Mouse (Mus musculus) hindbrain, postnatal 0 days (tissue): Measurements from ENCODE around the gene Qprt. TPM values are rescaled to one million over a fixed set of nuclear protein-coding genes. Genes with fewer than 3 reads are reported as not detected.

ENCODE experiments used
- ATAC-seq: fragments of 200-750 bp; cut with Nextera tagmentation; 2 replicates; pipeline ENCODE4 v1.8.0; 2017; ENCODE audit warnings: mild to moderate bottlenecking, moderate TSS enrichment, moderate library complexity
- DNase-seq: peaks from one replicate; pipeline ENCODE4 v3.0.0-alpha.2; 2015; ENCODE audit warnings: low spot score
- H3K27ac ChIP-seq: fragments of 300-500 bp; sonication (generic); 2 replicates; pipeline ENCODE4 v1.5.1; 2014; ENCODE audit warnings: mild to moderate bottlenecking
- H3K27me3 ChIP-seq: fragments of 300-500 bp; sonication (generic); 2 replicates; pipeline ENCODE4 v1.6.1; 2014; ENCODE audit warnings: low read length, mixed read lengths; ENCODE audit not compliant: insufficient read depth
- H3K36me3 ChIP-seq: fragments of 300-500 bp; sonication (generic); 2 replicates; pipeline ENCODE4 v1.6.1; 2014; ENCODE audit warnings: low read length, mixed read lengths; ENCODE audit not compliant: insufficient read depth
- H3K4me1 ChIP-seq: fragments of 300-500 bp; sonication (generic); 2 replicates; pipeline ENCODE4 v1.6.1; 2014; ENCODE audit warnings: antibody characterized with exemption, low read length, mixed read lengths; ENCODE audit not compliant: insufficient read depth
- H3K4me2 ChIP-seq: fragments of 300-500 bp; sonication (generic); 2 replicates; pipeline ENCODE4 v1.6.1; 2014; ENCODE audit warnings: low read depth, mild to moderate bottlenecking, low read length, moderate library complexity, mixed read lengths
- H3K4me3 ChIP-seq: fragments of 300-500 bp; sonication (generic); 2 replicates; pipeline ENCODE4 v1.5.1; 2014; ENCODE audit warnings: low read length
- H3K9ac ChIP-seq: fragments of 300-500 bp; sonication (generic); replicated peaks from 2 replicates; pipeline ENCODE4 v1.6.1; 2014; ENCODE audit warnings: mild to moderate bottlenecking, low read length, moderate library complexity, mixed read lengths
- H3K9me3 ChIP-seq: fragments of 300-500 bp; sonication (generic); 2 replicates; pipeline ENCODE4 v1.6.1; 2016; ENCODE audit warnings: low read length, mixed read lengths
- CTCF ChIP-seq: IDR thresholded peaks from 2 replicates; pipeline ENCODE4 v1.5.1; 2016; ENCODE audit warnings: antibody characterized with exemption, control low read depth, low read depth
- WGBS: fragments of 180-500 bp; shearing (Covaris S2); extraction: QIAGEN DNeasy Blood & Tissue Kit; methylation state at CpG from one replicate; pipeline ENCODE4 v1.1.7; 2014; 5-methylcytosine and 5-hydroxymethylcytosine counted together
- polyA plus RNA-seq: library from polyadenylated mRNA; unstranded; fragments of >200 nt; fragmentation: Nextera tagmentation; extraction: Ambion mirVana; gene quantifications from 2 replicates; pipeline ENCODE4 v1.2.1, GENCODE M21; 2015
- total RNA-seq: library from RNA; depleted of rRNA; stranded (reverse); fragments of >200 nt; gene quantifications from 2 replicates; pipeline ENCODE4 v1.2.3, GENCODE M21; 2014

Gene Qprt
- total and polyA plus RNA-seq, 2 experiments from 2014 or later, result 1.0 to 1.8 TPM

- no peak for TF ChIP-seq CTCF
- Histone ChIP-seq H3K4me1 (no peaks in the 10 kb centered on the region), H3K36me3 (no peaks in the 10 kb centered on the region), H3K9ac (no peak overlapping the region), H3K27ac (no peak overlapping the region), H3K9me3 (no peaks in the 10 kb centered on the region), H3K4me2 (no peak overlapping the region), H3K27me3 (no peaks in the 10 kb centered on the region), H3K4me3 (no peak overlapping the region)
- ATAC-seq, result no peak
- no peak for DNase-seq
- WGBS, result 61% methylated on average over 2 of the region's 2 CpGs
Observed at GRCm38 (mm10) chr7:127082995-127083394, 39.0 kb downstream of the Qprt start.

- Histone ChIP-seq H3K27ac (no peak overlapping the region), H3K4me2 (no peak overlapping the region), H3K9me3 (no peaks in the 10 kb centered on the region), H3K27me3 (no peaks in the 10 kb centered on the region), H3K4me3 (no peak overlapping the region), H3K4me1 (no peaks in the 10 kb centered on the region), H3K36me3 (no peaks in the 10 kb centered on the region), H3K9ac (no peak overlapping the region)
- ATAC-seq (no peak), DNase-seq (no peak)
- TF ChIP-seq CTCF, result no peak
- WGBS, result 84% methylated on average over 8 of the region's 8 CpGs
Observed at GRCm38 (mm10) chr7:127082271-127082670, 39.8 kb downstream of the Qprt start.

- Histone ChIP-seq H3K27me3 (no peaks in the 10 kb centered on the region), H3K36me3 (no peaks in the 10 kb centered on the region), H3K4me3 (no peak overlapping the region), H3K27ac (no peak overlapping the region), H3K9ac (no peak overlapping the region), H3K9me3 (no peaks in the 10 kb centered on the region), H3K4me2 (no peak overlapping the region), H3K4me1 (no peaks in the 10 kb centered on the region)
- no peak for DNase-seq
- TF ChIP-seq CTCF, result no peak
- WGBS, result 59% methylated on average over 3 of the region's 3 CpGs
- no peak for ATAC-seq
Observed at GRCm38 (mm10) chr7:127080045-127080444, 42.0 kb downstream of the Qprt start.

GRCm38 (mm10) chr7:127077692-127078091 is 44.3 kb downstream of the Qprt start:
- no peak for ATAC-seq

GRCm38 (mm10) chr7:127076188-127076587 is 45.8 kb downstream of the Qprt start:
- Histone ChIP-seq H3K36me3 (no peaks in the 10 kb centered on the region), H3K9ac (no peak overlapping the region), H3K27ac (no peak overlapping the region), H3K4me2 (no peak overlapping the region), H3K9me3 (no peaks in the 10 kb centered on the region), H3K4me1 (no peaks in the 10 kb centered on the region), H3K4me3 (no peak overlapping the region), H3K27me3 (no peaks in the 10 kb centered on the region)
- TF ChIP-seq CTCF, result no peak
- ATAC-seq (no peak), DNase-seq (no peak)
- WGBS, result 91% methylated on average over 5 of the region's 5 CpGs

More at GRCm38 (mm10) chr7:127077692-127078091, 44.3 kb downstream of the Qprt start:
- Histone ChIP-seq H3K27ac (no peak overlapping the region), H3K36me3 (no peaks in the 10 kb centered on the region), H3K4me3 (no peak overlapping the region), H3K4me2 (no peak overlapping the region), H3K27me3 (no peaks in the 10 kb centered on the region), H3K4me1 (no peaks in the 10 kb centered on the region), H3K9ac (no peak overlapping the region), H3K9me3 (no peaks in the 10 kb centered on the region)
- 85% methylated on average over 3 of the region's 3 CpGs for WGBS
- TF ChIP-seq CTCF, result no peak
- DNase-seq, result no peak

GRCm38 (mm10) chr7:127073221-127073620 is 48.8 kb downstream of the Qprt start:
- ATAC-seq (no peak), DNase-seq (no peak)
- Histone ChIP-seq H3K9me3 (no peaks in the 10 kb centered on the region), H3K27ac (no peak overlapping the region), H3K36me3 (no peaks in the 10 kb centered on the region), H3K4me3 (no peak overlapping the region), H3K9ac (no peak overlapping the region), H3K4me1 (no peaks in the 10 kb centered on the region), H3K27me3 (no peaks in the 10 kb centered on the region), H3K4me2 (no peak overlapping the region)
- 81% methylated on average over 4 of the region's 4 CpGs for WGBS
- TF ChIP-seq CTCF, result no peak

- Histone ChIP-seq H3K9me3 (no peaks in the 10 kb centered on the region), H3K4me2 (no peak overlapping the region), H3K4me3 (no peak overlapping the region), H3K36me3 (no peaks in the 10 kb centered on the region), H3K9ac (no peak overlapping the region), H3K27ac (no peak overlapping the region), H3K4me1 (no peaks in the 10 kb centered on the region), H3K27me3 (no peaks in the 10 kb centered on the region)
- TF ChIP-seq CTCF, result no peak
- WGBS, result 80% methylated on average over 4 of the region's 4 CpGs
- ATAC-seq (no peak), DNase-seq (no peak)
Observed at GRCm38 (mm10) chr7:127070871-127071413, 51.1 kb downstream of the Qprt start.
